Mouse (Mus musculus): ENCODE results near the gene Gm8922.
"Not testable (repeated sequence)": the region's sequence is repeated elsewhere in the genome, so short reads cannot be mapped to it uniquely, and the experiment has no call there.

The Gm8922 gene

GRCm38 (mm10) chr5:11681659-11682058 is at the start of gene Gm8922:
Gene Gm8922 (plus strand): TSS chr5:11681959.
- not testable (repeated sequence) for DNase-seq (ENCODE audit: low read depth)
